Mouse (Mus musculus): ENCODE measurements around the gene Hoxd10.

- TF ChIP-seq CTCF (IDR thresholded peaks at IDR 0.05; ENCODE audit: borderline replicate concordance, insufficient read depth, low read depth, low read length) (no peak), POLR2A (IDR thresholded peaks at IDR 0.05; ENCODE audit: borderline replicate concordance, insufficient read depth, low read length) (no peak)
Measured at GRCm38 (mm10) chr2:74658024-74658666, 33.6 kb upstream of the Hoxd10 start.

All from cerebellum, adult 2 months (tissue).